Mouse (Mus musculus): Measurements from ENCODE around the gene Wdr90.

GRCm38 (mm10) chr17:25809606-25810340 is 51.5 kb downstream of the Wdr90 start:
- no peak for TF ChIP-seq CTCF (IDR thresholded peaks at IDR 0.05; ENCODE audit: borderline replicate concordance, insufficient read depth, low read length)
- no peak for TF ChIP-seq POLR2A (IDR thresholded peaks at IDR 0.05; ENCODE audit: low read depth, low read length)

All from embryonic fibroblast, embryonic 13.5 days (primary cell).